Mouse (Mus musculus) heart, postnatal 0 days (tissue): Measurements from ENCODE around the gene Olfr1261.

ENCODE experiments used
- CTCF ChIP-seq: IDR thresholded peaks from 2 replicates; pipeline ENCODE4 v1.5.1; 2016; ENCODE audit warnings: antibody characterized with exemption, control low read depth, low read depth
- EP300 ChIP-seq: IDR thresholded peaks from 2 replicates; pipeline ENCODE4 v1.6.1; 2016; ENCODE audit warnings: antibody characterized with exemption, low read depth

- TF ChIP-seq CTCF: no peak
- TF ChIP-seq EP300: no peak
Measured at GRCm38 (mm10) chr2:89974184-89974583, 16.8 kb upstream of the Olfr1261 start, which contains the start of gene Olfr1260.
